Mouse (Mus musculus) stomach, postnatal 0 days (tissue): ENCODE results near the gene Atg14.

Experiments used
- CTCF ChIP-seq: IDR thresholded peaks from 2 replicates; pipeline ENCODE4 v1.5.1; 2016; ENCODE audit warnings: antibody characterized with exemption, low read depth, mild to moderate bottlenecking, moderate library complexity
- EP300 ChIP-seq: optimal IDR thresholded peaks from 2 replicates; pipeline ENCODE3; 2016; ENCODE audit warnings: antibody characterized with exemption

- TF ChIP-seq CTCF: no peak
- TF ChIP-seq EP300: no peak
Measured at GRCm38 (mm10) chr14:47518619-47519018, 51.8 kb downstream of the Atg14 start.
